Mouse (Mus musculus) lung, postnatal 25 days (tissue): ENCODE measurements around the gene Coq2.

Experiments used
- DNase-seq: peaks from one replicate; pipeline ENCODE4 v3.0.0; 2022; ENCODE audit warnings: low spot score

Gene Coq2

GRCm38 (mm10) chr5:100620952-100621351 lies 54.0 kb downstream of the Coq2 start:
- no peak for DNase-seq

GRCm38 (mm10) chr5:100619586-100620275 lies 55.2 kb downstream of the Coq2 start:
- DNase-seq = no peak

GRCm38 (mm10) chr5:100613896-100614768 lies 60.8 kb downstream of the Coq2 start:
- peak; percentile 28 for DNase-seq

- no peak for DNase-seq
Observed at GRCm38 (mm10) chr5:100607868-100608267, 67.1 kb downstream of the Coq2 start.

- no peak for DNase-seq
Observed at GRCm38 (mm10) chr5:100607090-100607762, 67.7 kb downstream of the Coq2 start.

GRCm38 (mm10) chr5:100605828-100606229 lies 69.1 kb downstream of the Coq2 start:
- peak; percentile 34 for DNase-seq
